13 mouse cellular contexts compared by ENCODE assay signal in genomic region chr12:105974107-105974506, GRCm38 (mm10). TPM values are rescaled to one million over a fixed set of nuclear protein-coding genes. Genes with fewer than 3 reads are reported as not detected.
A peak's percentile ranks its signal among the peaks of the same experiment; 100 is the strongest.
DNase-seq lines count a peak whose midpoint lies in the region; ATAC-seq lines count a peak whose summit lies in the region.
"Had no signal": no experiment of that assay in that cellular context is flagged by ENCODE, and none has a peak within 500 bp of the region (broad histone marks: within the 10 kb centered on the region; RNA-seq: fewer than 3 reads in every experiment).

No protein-coding gene starts in this region.

- H3K4me1 ChIP-seq in neural tube, embryonic 11.5 days (ENCODE audit: control insufficient read depth, insufficient read depth, low read length): no peaks in the 10 kb centered on the region
- H3K4me1 ChIP-seq in forebrain, embryonic 14.5 days (ENCODE audit: control insufficient read depth, insufficient read depth, low read length): peaks cover 8% of the 10 kb centered on the region
- H3K4me1 ChIP-seq in intestine, embryonic 15.5 days (replicated peaks): no peaks in the 10 kb centered on the region

- ATAC-seq in neural tube, embryonic 11.5 days (ENCODE audit: insufficient read depth, low FRiP score, low TSS enrichment): peak; percentile 60
- peak; percentile 54 for ATAC-seq in forebrain, embryonic 14.5 days
- ATAC-seq in intestine, embryonic 15.5 days: 0 out of 2 replicates have a peak, but pooled peaks have one; percentile 17

- no peak overlapping the region for H3K9ac ChIP-seq in neural tube, embryonic 11.5 days (ENCODE audit: low read length)
- H3K9ac ChIP-seq in forebrain, embryonic 14.5 days (ENCODE audit: low read length): no peak overlapping the region
- H3K9ac ChIP-seq in intestine, embryonic 15.5 days: no peak overlapping the region
- H3K9ac ChIP-seq: lung, embryonic 14.5 days had no signal

- H3K4me2 ChIP-seq in neural tube, embryonic 11.5 days (ENCODE audit: low read depth): no peak overlapping the region
- no peak overlapping the region for H3K4me2 ChIP-seq in forebrain, embryonic 14.5 days (ENCODE audit: low read length)
- no peak overlapping the region for H3K4me2 ChIP-seq in intestine, embryonic 15.5 days (replicated peaks)
- H3K4me2 ChIP-seq: lung, embryonic 14.5 days had no signal

- no peaks in the 10 kb centered on the region for H3K36me3 ChIP-seq in neural tube, embryonic 11.5 days (ENCODE audit: control insufficient read depth, insufficient read depth, low read length)
- H3K36me3 ChIP-seq in forebrain, embryonic 14.5 days (ENCODE audit: control insufficient read depth, insufficient read depth, low read length): no peaks in the 10 kb centered on the region
- H3K36me3 ChIP-seq in intestine, embryonic 15.5 days: no peaks in the 10 kb centered on the region
- H3K36me3 ChIP-seq: G1E had no signal

- no peaks in the 10 kb centered on the region for H3K9me3 ChIP-seq in neural tube, embryonic 11.5 days (ENCODE audit: control insufficient read depth, low read length)
- 0 out of 2 replicates have a peak, but pooled peaks cover 2% of the 10 kb centered on the region for H3K9me3 ChIP-seq in forebrain, embryonic 14.5 days (replicated peaks; ENCODE audit: control insufficient read depth, low read length)
- no peaks in the 10 kb centered on the region for H3K9me3 ChIP-seq in intestine, embryonic 15.5 days

- 0 out of 2 replicates have a peak overlapping the region, but pooled peaks have one; percentile 62 for H3K27ac ChIP-seq in neural tube, embryonic 11.5 days (ENCODE audit: low read depth, low read length)
- H3K27ac ChIP-seq in forebrain, embryonic 14.5 days (ENCODE audit: low read depth, low read length): peak overlapping the region; percentile 27; the same call in 1 of the 2 replicates
- no peak overlapping the region for H3K27ac ChIP-seq in intestine, embryonic 15.5 days

- peak; percentile 51 for DNase-seq in neural tube, embryonic 11.5 days (ENCODE audit: low spot score)
- DNase-seq in neural tube, embryonic 10.5 days (ENCODE audit: extremely low spot score, low spot score): no peak
- peak; percentile 65 for DNase-seq in forebrain, embryonic 14.5 days (ENCODE audit: low spot score)
- peak; percentile 49 for DNase-seq in retina, embryonic 14.5 days (ENCODE audit: low spot score)
- no peak for DNase-seq in heart, postnatal 4 days
- DNase-seq in thymus, postnatal 36 days: no peak
- DNase-seq in cerebellum, postnatal 36 days: no peak
- DNase-seq: kidney, adult 2 months; liver; lung, embryonic 14.5 days had no signal

- WGBS in neural tube, embryonic 11.5 days: 12% methylated on average over 4 of the region's 5 CpGs
- WGBS in forebrain, embryonic 14.5 days: 4% methylated on average over 5 of the region's 5 CpGs
- WGBS in intestine, embryonic 15.5 days: 68% methylated on average over 5 of the region's 5 CpGs

- H3K4me3 ChIP-seq in neural tube, embryonic 11.5 days (ENCODE audit: low read depth, low read length): no peak overlapping the region
- no peak overlapping the region for H3K4me3 ChIP-seq in forebrain, embryonic 14.5 days (ENCODE audit: low read depth, low read length)
- no peak overlapping the region for H3K4me3 ChIP-seq in intestine, embryonic 15.5 days (replicated peaks)
- H3K4me3 ChIP-seq: megakaryocyte, embryonic 14.5 days had no signal

- no peaks in the 10 kb centered on the region for H3K27me3 ChIP-seq in neural tube, embryonic 11.5 days (ENCODE audit: control insufficient read depth, insufficient read depth, low read length)
- H3K27me3 ChIP-seq in forebrain, embryonic 14.5 days (replicated peaks; ENCODE audit: control insufficient read depth, insufficient read depth, low read length): no peaks in the 10 kb centered on the region
- H3K27me3 ChIP-seq in intestine, embryonic 15.5 days (replicated peaks): no peaks in the 10 kb centered on the region

RNA-seq across cellular contexts. Expression of gene Vrk1, which starts 35.9 kb away (rescaled TPM):
- 87.7 and 88.4 TPM in 2 replicates for polyA plus RNA-seq in neural tube, embryonic 11.5 days (2014; fragmentation: Nextera tagmentation; extraction: Ambion mirVana)
- polyA plus RNA-seq in forebrain, embryonic 14.5 days (2014; fragmentation: Nextera tagmentation; extraction: Ambion mirVana): 80.6 and 90.8 TPM in 2 replicates
- polyA plus RNA-seq in intestine, embryonic 15.5 days (2015; fragmentation: Nextera tagmentation; extraction: Ambion mirVana): 67.7 and 70.6 TPM in 2 replicates
- total RNA-seq in heart, postnatal 4 days (2021): 10 to 100 TPM; 26.4 to 28.0 TPM

Comparison
In these comparisons a context has a peak if more than half of its experiments do, and no peak if none do; other contexts are left out.
1. DNase-seq: peak in neural tube, embryonic 11.5 days (single experiment), forebrain, embryonic 14.5 days (single experiment) and retina, embryonic 14.5 days (single experiment); none in neural tube, embryonic 10.5 days (single experiment), heart, postnatal 4 days (single experiment), thymus, postnatal 36 days (0 of 2) and cerebellum, postnatal 36 days (0 of 2).
2. Peak in every context shown above with its lines, with median percentiles within 50 percentile points of each other: ATAC-seq.